Mouse (Mus musculus) liver, embryonic 15.5 days (tissue): ENCODE results near the gene Plcxd1. TPM values are rescaled to one million over a fixed set of nuclear protein-coding genes. Genes with fewer than 3 reads are reported as not detected.

Experiments used
- polyA plus RNA-seq: library from polyadenylated mRNA; unstranded; fragments of >200 nt; fragmentation: Nextera tagmentation; extraction: Ambion mirVana; gene quantifications from 2 replicates; pipeline ENCODE4 v1.2.1, GENCODE M21; 2015

Gene Plcxd1
- polyA plus RNA-seq, 1 experiment from 2014 or later, result 0.62 TPM

Other genes with a start within 250 kb of the Plcxd1 start
- gene Gm15446, start 176.6 kb upstream of the Plcxd1 start, polyA plus RNA-seq, result 0.20 and 0.24 TPM in 2 replicates
- 4.8 and 5.8 TPM in 2 replicates for gene Zfp932, start 103.4 kb upstream of the Plcxd1 start, polyA plus RNA-seq
- 1.7 and 2.1 TPM in 2 replicates for gene Gm17655, start 27.5 kb upstream of the Plcxd1 start, polyA plus RNA-seq
- 0.71 and 0.82 TPM in 2 replicates for gene Gm35315, start 5.5 kb upstream of the Plcxd1 start, polyA plus RNA-seq
- 7.7 and 9.2 TPM in 2 replicates for gene Gtpbp6, start 8.2 kb downstream of the Plcxd1 start, polyA plus RNA-seq
- gene Zfp605, start 10.1 kb downstream of the Plcxd1 start, polyA plus RNA-seq, result 1.0 and 1.4 TPM in 2 replicates
- 17.9 and 19.5 TPM in 2 replicates for gene Chfr, start 35.9 kb downstream of the Plcxd1 start, polyA plus RNA-seq
- gene Golga3, start 76.7 kb downstream of the Plcxd1 start, polyA plus RNA-seq, result 6.8 and 7.0 TPM in 2 replicates
- gene Ankle2, start 131.0 kb downstream of the Plcxd1 start, polyA plus RNA-seq, result 13.1 and 14.3 TPM in 2 replicates
- 25.7 and 27.1 TPM in 2 replicates for gene Pgam5, start 169.9 kb downstream of the Plcxd1 start, polyA plus RNA-seq
- gene Pxmp2, start 186.2 kb downstream of the Plcxd1 start, polyA plus RNA-seq, result 44.6 and 45.0 TPM in 2 replicates
- gene Pole, start 186.3 kb downstream of the Plcxd1 start, polyA plus RNA-seq, result 14.4 and 16.4 TPM in 2 replicates
- gene P2rx2, start 243.2 kb downstream of the Plcxd1 start, polyA plus RNA-seq, result 0.09 TPM in 1 of 2 replicates, not detected in the other
- gene Lrcol1, start 244.8 kb downstream of the Plcxd1 start, polyA plus RNA-seq, result not detected in 2 replicates